Mouse (Mus musculus): Measurements from ENCODE around the gene Emb. TPM values are rescaled to one million over a fixed set of nuclear protein-coding genes. Genes with fewer than 3 reads are reported as not detected.
A peak's percentile ranks its signal among the peaks of the same experiment; 100 is the strongest.
"Not testable (repeated sequence)": the region's sequence is repeated elsewhere in the genome, so short reads cannot be mapped to it uniquely, and the experiment has no call there.

Emb gene
- polyA plus RNA-seq (2015; fragmentation: Nextera tagmentation; extraction: Ambion mirVana): 15.2 and 17.2 TPM in 2 replicates

DNA sequence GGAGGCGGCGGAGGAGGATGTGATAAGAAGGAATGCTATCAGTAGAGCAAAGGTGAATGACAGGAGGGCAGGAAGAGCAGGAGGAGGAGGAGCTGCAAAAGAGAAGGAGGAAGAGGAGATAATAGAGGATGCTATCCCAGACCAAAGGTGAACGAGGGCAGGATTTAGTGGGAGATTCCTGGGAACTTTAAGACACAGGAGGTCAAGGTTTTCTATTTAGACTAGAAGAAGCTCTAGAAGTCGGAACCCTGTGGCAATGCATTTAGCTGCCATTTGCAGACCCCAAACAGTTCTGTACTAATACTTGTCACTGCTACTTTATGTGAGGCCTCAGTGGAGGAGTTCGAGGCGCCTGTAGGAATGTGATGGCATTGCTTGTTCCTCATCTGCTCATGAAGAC, at the start of gene Emb:
Gene Emb, plus strand, starts transcription at position 301 of the 400 bp plus-strand sequence.
- H3K4me2 ChIP-seq (ENCODE audit: low read length): no peak within 1 kb of the TSS
- no peak for ATAC-seq
- 80% methylated on average over 6 of the region's 6 CpGs for whole genome bisulfite sequencing
- no peaks in the 10 kb centered on the region for H3K27me3 ChIP-seq (replicated peaks; ENCODE audit: control insufficient read depth, insufficient read depth, low read length)
- H3K4me1 ChIP-seq (ENCODE audit: control insufficient read depth, insufficient read depth, low read depth, low read length): no peaks in the 10 kb centered on the region
- no peaks in the 10 kb centered on the region for H3K9me3 ChIP-seq (ENCODE audit: control insufficient read depth, low read length)
- H3K4me3 ChIP-seq (ENCODE audit: low read length): no peak within 1 kb of the TSS
- H3K36me3 ChIP-seq (ENCODE audit: control insufficient read depth, insufficient read depth, low read length): no peaks in the 10 kb centered on the region
- no peak within 1 kb of the TSS for H3K27ac ChIP-seq (ENCODE audit: low read depth, low read length)
- H3K9ac ChIP-seq (ENCODE audit: low read depth, low read length): no peak within 1 kb of the TSS

DNA sequence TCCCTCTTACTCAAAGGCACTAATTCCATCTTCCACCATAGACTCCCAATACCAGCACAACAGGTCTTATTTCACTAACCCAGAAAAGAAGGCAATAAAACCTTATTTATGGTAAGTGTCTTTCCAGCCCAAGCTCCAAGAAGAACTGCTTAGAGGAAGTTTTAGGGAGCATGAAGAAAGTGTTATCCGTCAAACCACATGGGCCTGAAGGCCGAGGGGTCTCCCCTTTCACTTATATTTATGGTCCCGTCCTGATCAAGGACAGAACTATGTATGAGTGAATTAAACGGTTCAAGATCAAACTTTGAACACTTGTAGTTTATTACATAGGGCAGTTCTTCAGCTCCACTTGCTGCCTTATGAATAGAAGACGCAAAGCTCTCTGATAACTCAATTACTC, 44.4 kb upstream of the Emb start:
- 83% methylated on average over 5 of the region's 5 CpGs for WGBS
- Histone ChIP-seq H3K27me3 (replicated peaks; ENCODE audit: control insufficient read depth, insufficient read depth, low read length) (no peaks in the 10 kb centered on the region), H3K4me2 (ENCODE audit: low read length) (no peak overlapping the region), H3K36me3 (ENCODE audit: control insufficient read depth, insufficient read depth, low read length) (no peaks in the 10 kb centered on the region), H3K9me3 (ENCODE audit: control insufficient read depth, low read length) (no peaks in the 10 kb centered on the region), H3K9ac (ENCODE audit: low read depth, low read length) (no peak overlapping the region), H3K4me3 (ENCODE audit: low read length) (no peak overlapping the region), H3K27ac (ENCODE audit: low read depth, low read length) (no peak overlapping the region), H3K4me1 (ENCODE audit: control insufficient read depth, insufficient read depth, low read depth, low read length) (no peaks in the 10 kb centered on the region)
- ATAC-seq: no peak

DNA sequence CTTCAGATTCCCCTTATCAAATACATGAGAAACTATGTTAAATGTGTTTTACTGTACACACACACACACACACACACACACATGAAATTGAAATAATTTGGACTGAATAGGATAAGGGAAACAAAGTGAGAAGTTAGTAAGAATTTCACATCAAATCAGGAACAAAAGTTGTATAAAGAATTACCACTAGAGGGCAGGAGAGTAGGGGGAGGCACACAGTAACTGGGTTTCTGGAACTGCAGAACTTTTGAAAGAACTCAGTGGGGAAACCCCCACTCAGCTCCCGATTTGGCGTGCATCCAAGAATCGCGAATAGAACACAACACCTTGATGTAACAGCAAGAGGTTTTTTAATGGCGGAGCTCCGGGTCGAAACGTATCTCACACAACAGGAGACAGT, 43.3 kb upstream of the Emb start:
- H3K4me3 ChIP-seq (ENCODE audit: low read length): no peak overlapping the region
- no peaks in the 10 kb centered on the region for H3K4me1 ChIP-seq (ENCODE audit: control insufficient read depth, insufficient read depth, low read depth, low read length)
- no peak for ATAC-seq
- no peak overlapping the region for H3K9ac ChIP-seq (ENCODE audit: low read depth, low read length)
- no peak overlapping the region for H3K4me2 ChIP-seq (ENCODE audit: low read length)
- no peak overlapping the region for H3K27ac ChIP-seq (ENCODE audit: low read depth, low read length)
- 96% methylated on average over 8 of the region's 8 CpGs for WGBS
- H3K27me3 ChIP-seq (replicated peaks; ENCODE audit: control insufficient read depth, insufficient read depth, low read length): no peaks in the 10 kb centered on the region
- H3K36me3 ChIP-seq (ENCODE audit: control insufficient read depth, insufficient read depth, low read length): no peaks in the 10 kb centered on the region
- H3K9me3 ChIP-seq (ENCODE audit: control insufficient read depth, low read length): no peaks in the 10 kb centered on the region

DNA sequence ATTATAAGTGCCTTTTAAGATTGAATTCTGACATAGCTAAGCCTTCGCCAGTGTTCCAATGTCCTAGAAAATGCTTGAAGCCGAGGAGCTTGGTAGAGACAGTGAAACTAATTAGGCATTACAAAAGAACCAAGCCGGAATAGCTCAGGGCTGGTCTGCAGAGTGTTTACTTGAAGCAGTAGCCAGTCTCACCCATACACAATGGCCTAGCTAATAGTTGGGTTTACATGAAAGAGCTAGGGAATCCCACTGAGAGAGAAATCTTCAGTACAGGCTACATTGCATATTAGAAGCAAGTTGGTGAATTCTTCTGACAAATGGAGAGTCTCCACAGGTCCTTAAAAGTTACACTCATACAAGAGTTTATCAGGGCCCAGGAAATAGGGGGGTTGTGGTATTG, 27.4 kb upstream of the Emb start:
- H3K4me3 ChIP-seq (ENCODE audit: low read length); H3K9ac ChIP-seq (ENCODE audit: low read depth, low read length); H3K4me1 ChIP-seq (ENCODE audit: control insufficient read depth, insufficient read depth, low read depth, low read length); H3K9me3 ChIP-seq (ENCODE audit: control insufficient read depth, low read length); H3K36me3 ChIP-seq (ENCODE audit: control insufficient read depth, insufficient read depth, low read length); H3K4me2 ChIP-seq (ENCODE audit: low read length); H3K27me3 ChIP-seq (replicated peaks; ENCODE audit: control insufficient read depth, insufficient read depth, low read length); ATAC-seq; H3K27ac ChIP-seq (ENCODE audit: low read depth, low read length): not testable (repeated sequence)
- 48% methylated on average over 3 of the region's 3 CpGs for WGBS

DNA sequence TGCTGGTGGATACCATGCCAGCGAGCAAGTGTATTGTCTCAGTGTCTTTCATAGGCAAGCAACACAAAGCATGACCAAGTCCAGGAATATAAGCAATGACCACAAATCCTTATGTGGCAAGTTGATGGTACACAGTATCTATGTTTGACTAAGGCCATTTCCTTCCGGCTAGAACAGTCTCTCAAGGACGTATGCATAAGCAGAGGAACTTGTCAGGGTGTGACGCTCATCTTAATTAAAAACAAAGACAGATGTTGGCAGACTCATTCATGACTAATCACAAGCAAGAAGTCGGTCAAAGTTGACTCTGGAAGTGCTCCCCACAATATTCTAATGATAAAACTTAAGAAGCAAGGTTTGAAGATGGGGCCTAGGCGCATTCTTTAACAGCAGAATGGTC, 25.0 kb upstream of the Emb start:
- H3K27ac ChIP-seq (ENCODE audit: low read depth, low read length): no peak overlapping the region
- no peak overlapping the region for H3K9ac ChIP-seq (ENCODE audit: low read depth, low read length)
- 78% methylated on average over 6 of the region's 6 CpGs for WGBS
- no peaks in the 10 kb centered on the region for H3K36me3 ChIP-seq (ENCODE audit: control insufficient read depth, insufficient read depth, low read length)
- no peaks in the 10 kb centered on the region for H3K9me3 ChIP-seq (ENCODE audit: control insufficient read depth, low read length)
- no peak overlapping the region for H3K4me3 ChIP-seq (ENCODE audit: low read length)
- no peak overlapping the region for H3K4me2 ChIP-seq (ENCODE audit: low read length)
- no peaks in the 10 kb centered on the region for H3K27me3 ChIP-seq (replicated peaks; ENCODE audit: control insufficient read depth, insufficient read depth, low read length)
- no peak for ATAC-seq
- H3K4me1 ChIP-seq (ENCODE audit: control insufficient read depth, insufficient read depth, low read depth, low read length): no peaks in the 10 kb centered on the region

DNA sequence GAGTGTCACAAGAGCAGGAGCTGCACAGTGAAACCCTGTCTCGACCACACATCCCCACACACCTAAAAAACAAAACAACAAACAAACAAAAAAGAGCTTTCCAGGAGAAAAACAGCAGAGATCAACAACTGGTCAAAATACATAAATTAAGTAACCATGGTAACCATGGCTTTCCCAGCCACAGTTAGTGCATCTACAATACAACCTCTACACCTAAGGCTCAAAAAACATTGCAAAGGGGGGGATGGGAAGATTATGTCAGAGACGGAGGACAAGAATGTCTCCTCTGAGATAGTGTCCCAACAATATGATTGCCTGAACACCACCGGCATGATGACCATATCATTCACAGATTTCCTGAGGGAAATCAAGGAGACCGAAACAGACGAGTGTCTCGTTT, 23.0 kb upstream of the Emb start:
- Histone ChIP-seq H3K9me3 (ENCODE audit: control insufficient read depth, low read length) (no peaks in the 10 kb centered on the region), H3K27me3 (replicated peaks; ENCODE audit: control insufficient read depth, insufficient read depth, low read length) (no peaks in the 10 kb centered on the region), H3K4me1 (ENCODE audit: control insufficient read depth, insufficient read depth, low read depth, low read length) (no peaks in the 10 kb centered on the region), H3K4me3 (ENCODE audit: low read length) (no peak overlapping the region), H3K4me2 (ENCODE audit: low read length) (no peak overlapping the region), H3K27ac (ENCODE audit: low read depth, low read length) (no peak overlapping the region), H3K36me3 (ENCODE audit: control insufficient read depth, insufficient read depth, low read length) (no peaks in the 10 kb centered on the region), H3K9ac (ENCODE audit: low read depth, low read length) (no peak overlapping the region)
- 62% methylated on average over 6 of the region's 6 CpGs for WGBS
- ATAC-seq: peak; percentile 40; the same call in 1 of the 2 replicates

DNA sequence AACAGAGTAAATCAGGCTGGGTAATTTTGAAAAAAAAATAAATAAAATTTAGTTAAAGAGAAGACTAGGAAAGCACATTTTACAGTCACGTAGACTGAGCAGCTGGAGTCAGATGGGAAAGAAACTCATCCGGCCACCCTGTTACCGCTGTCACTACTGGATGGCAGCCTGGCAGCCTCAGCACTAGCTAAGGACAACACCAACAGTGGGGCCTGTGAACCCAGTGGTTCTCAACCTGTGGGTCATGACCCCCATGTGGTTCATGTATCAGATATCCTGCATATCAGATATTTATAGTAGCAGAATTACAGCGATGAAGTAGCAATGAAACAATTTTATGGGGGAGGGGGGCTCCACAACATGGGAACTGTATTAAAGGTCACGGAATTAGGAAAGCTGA, 16.2 kb upstream of the Emb start:
- no peaks in the 10 kb centered on the region for H3K27me3 ChIP-seq (replicated peaks; ENCODE audit: control insufficient read depth, insufficient read depth, low read length)
- no peak overlapping the region for H3K4me2 ChIP-seq (ENCODE audit: low read length)
- WGBS: 85% methylated on average over 5 of the region's 5 CpGs
- no peak overlapping the region for H3K4me3 ChIP-seq (ENCODE audit: low read length)
- no peaks in the 10 kb centered on the region for H3K4me1 ChIP-seq (ENCODE audit: control insufficient read depth, insufficient read depth, low read depth, low read length)
- H3K27ac ChIP-seq (ENCODE audit: low read depth, low read length): no peak overlapping the region
- H3K36me3 ChIP-seq (ENCODE audit: control insufficient read depth, insufficient read depth, low read length): no peaks in the 10 kb centered on the region
- H3K9me3 ChIP-seq (ENCODE audit: control insufficient read depth, low read length): no peaks in the 10 kb centered on the region
- H3K9ac ChIP-seq (ENCODE audit: low read depth, low read length): no peak overlapping the region
- no peak for ATAC-seq

DNA sequence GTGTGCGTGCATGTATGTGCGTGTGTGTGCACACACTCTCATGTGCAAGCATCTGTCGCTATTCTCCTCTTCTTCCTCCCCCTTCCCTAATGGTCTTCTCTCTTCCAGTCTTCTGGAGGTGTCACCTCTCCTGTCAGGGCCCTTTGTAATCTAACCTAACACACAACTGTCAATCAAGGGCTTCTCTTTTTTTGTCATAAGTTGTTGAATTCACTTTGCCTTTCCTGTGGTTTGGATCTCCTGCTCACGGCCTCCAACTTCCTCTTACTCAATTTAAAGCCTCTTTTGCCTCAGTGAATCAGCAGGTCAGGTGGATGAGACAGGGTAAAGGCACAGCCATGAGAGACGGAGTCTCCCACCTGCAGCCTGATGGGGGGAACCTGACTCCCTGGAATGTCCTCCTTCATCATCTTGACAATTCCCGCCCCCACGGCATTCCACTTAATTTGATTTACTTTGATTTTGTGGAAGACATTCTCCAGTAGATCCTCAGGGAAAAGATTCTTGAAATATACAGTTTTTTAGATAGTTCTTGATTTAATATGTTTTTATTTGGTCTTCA, 14.8 kb upstream of the Emb start:
- no peak for ATAC-seq
- no peaks in the 10 kb centered on the region for H3K9me3 ChIP-seq (ENCODE audit: control insufficient read depth, low read length)
- H3K9ac ChIP-seq (ENCODE audit: low read depth, low read length): no peak overlapping the region
- no peak overlapping the region for H3K4me2 ChIP-seq (ENCODE audit: low read length)
- H3K27ac ChIP-seq (ENCODE audit: low read depth, low read length): no peak overlapping the region
- 78% methylated on average over 7 of the region's 7 CpGs for WGBS
- H3K4me3 ChIP-seq (ENCODE audit: low read length): no peak overlapping the region
- H3K4me1 ChIP-seq (ENCODE audit: control insufficient read depth, insufficient read depth, low read depth, low read length): no peaks in the 10 kb centered on the region
- H3K36me3 ChIP-seq (ENCODE audit: control insufficient read depth, insufficient read depth, low read length): no peaks in the 10 kb centered on the region
- H3K27me3 ChIP-seq (replicated peaks; ENCODE audit: control insufficient read depth, insufficient read depth, low read length): no peaks in the 10 kb centered on the region

DNA sequence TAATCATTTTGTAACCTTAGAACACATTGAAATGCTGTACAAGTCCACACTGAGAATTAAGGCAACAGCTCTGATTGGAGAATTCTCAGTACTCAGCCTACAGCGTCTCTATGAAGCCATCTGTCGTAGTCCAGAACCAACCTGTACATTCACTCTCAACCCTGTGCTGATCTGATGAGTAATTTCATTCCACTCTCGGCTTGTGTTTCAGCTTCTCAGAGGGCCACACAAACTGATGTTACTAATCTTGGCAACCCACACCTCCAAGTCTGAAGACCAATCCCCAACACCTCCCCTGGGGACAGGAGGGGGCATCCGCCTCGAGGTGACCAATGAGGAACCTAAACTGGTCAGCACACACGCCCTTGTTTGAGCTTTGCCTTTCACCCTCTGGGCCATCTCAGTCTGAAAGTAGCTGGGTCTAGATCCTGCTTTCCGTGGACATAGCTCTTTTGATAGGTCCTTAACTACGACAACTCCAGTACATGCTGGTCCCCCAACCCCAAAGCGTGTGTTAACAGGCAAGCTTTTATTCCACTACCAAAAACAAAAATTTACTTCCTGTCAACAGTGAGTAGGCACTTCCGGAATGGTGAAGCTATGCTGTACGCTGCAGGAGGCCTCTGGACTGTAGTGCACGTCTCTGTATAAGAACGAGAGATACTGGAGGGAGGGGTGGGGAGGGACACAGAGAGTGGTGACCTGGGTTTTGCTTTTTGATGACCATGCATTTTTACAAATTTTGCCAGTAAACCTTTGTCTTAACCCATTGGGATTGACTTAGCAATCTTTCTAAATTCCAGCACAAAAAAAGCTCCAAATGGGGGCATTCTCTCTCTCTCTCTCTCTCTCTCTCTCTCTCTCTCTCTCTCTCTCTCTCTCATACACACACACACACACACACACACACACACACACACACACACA, 12.5 kb upstream of the Emb start:
- Histone ChIP-seq H3K4me2 (ENCODE audit: low read length) (no peak overlapping the region), H3K4me1 (ENCODE audit: control insufficient read depth, insufficient read depth, low read depth, low read length) (no peaks in the 10 kb centered on the region), H3K27ac (ENCODE audit: low read depth, low read length) (no peak overlapping the region), H3K4me3 (ENCODE audit: low read length) (no peak overlapping the region), H3K9ac (ENCODE audit: low read depth, low read length) (no peak overlapping the region), H3K27me3 (replicated peaks; ENCODE audit: control insufficient read depth, insufficient read depth, low read length) (no peaks in the 10 kb centered on the region), H3K36me3 (ENCODE audit: control insufficient read depth, insufficient read depth, low read length) (no peaks in the 10 kb centered on the region), H3K9me3 (ENCODE audit: control insufficient read depth, low read length) (no peaks in the 10 kb centered on the region)
- 86% methylated on average over 13 of the region's 13 CpGs for WGBS
- ATAC-seq: no peak
